Mouse (Mus musculus) hindbrain, embryonic 15.5 days (tissue): Measurements from ENCODE around the gene 2010109A12Rik. TPM values are rescaled to one million over a fixed set of nuclear protein-coding genes. Genes with fewer than 3 reads are reported as not detected.

Experiments
- ATAC-seq: fragments of 200-750 bp; cut with Nextera tagmentation; 2 replicates; pipeline ENCODE4 v1.8.0; 2017; ENCODE audit warnings: low read depth, moderate number of reproducible peaks, moderate TSS enrichment; ENCODE audit not compliant: low FRiP score
- H3K27ac ChIP-seq: fragments of 300-500 bp; sonication (generic); replicated peaks from 2 replicates; pipeline ENCODE4 v1.5.1; 2015; ENCODE audit warnings: mild to moderate bottlenecking, inconsistent platforms
- H3K27me3 ChIP-seq: fragments of 300-500 bp; sonication (generic); 2 replicates; pipeline ENCODE4 v1.6.1; 2015; ENCODE audit warnings: control low read depth, inconsistent platforms
- H3K36me3 ChIP-seq: fragments of 300-500 bp; sonication (generic); 2 replicates; pipeline ENCODE4 v1.6.1; 2015; ENCODE audit warnings: control low read depth, inconsistent platforms
- H3K4me1 ChIP-seq: fragments of 300-500 bp; sonication (generic); replicated peaks from 2 replicates; pipeline ENCODE4 v1.6.1; 2015; ENCODE audit warnings: control low read depth, inconsistent platforms
- H3K4me2 ChIP-seq: fragments of 300-500 bp; sonication (generic); 2 replicates; pipeline ENCODE4 v1.6.1; 2015; ENCODE audit warnings: moderate library complexity, mild to moderate bottlenecking, inconsistent platforms
- H3K4me3 ChIP-seq: fragments of 300-500 bp; sonication (generic); 2 replicates; pipeline ENCODE4 v1.5.1; 2015; ENCODE audit warnings: mild to moderate bottlenecking, inconsistent platforms
- H3K9ac ChIP-seq: fragments of 300-500 bp; sonication (generic); 2 replicates; pipeline ENCODE4 v1.6.1; 2015; ENCODE audit warnings: inconsistent platforms
- H3K9me3 ChIP-seq: fragments of 300-500 bp; sonication (generic); 2 replicates; pipeline ENCODE4 v1.6.1; 2016; ENCODE audit warnings: control low read depth, inconsistent platforms
- WGBS: fragments of 180-500 bp; shearing (Covaris S2); methylation state at CpG from one replicate; pipeline ENCODE4 v1.1.7; 2015; 5-methylcytosine and 5-hydroxymethylcytosine counted together
- polyA plus RNA-seq: library from polyadenylated mRNA; unstranded; fragments of >200 nt; fragmentation: Nextera tagmentation; extraction: Ambion mirVana; gene quantifications from 2 replicates; pipeline ENCODE4 v1.2.1, GENCODE M21; 2015

Gene 2010109A12Rik
- polyA plus RNA-seq, 1 experiment from 2014 or later: 1.1 TPM

- Histone ChIP-seq H3K9me3 (no peaks in the 10 kb centered on the region), H3K4me3 (no peak overlapping the region), H3K27me3 (no peaks in the 10 kb centered on the region), H3K9ac (no peak overlapping the region), H3K27ac (no peak overlapping the region), H3K36me3 (peaks cover 31% of the 10 kb centered on the region), H3K4me2 (no peak overlapping the region), H3K4me1 (no peaks in the 10 kb centered on the region)
- no peak for ATAC-seq
- 96% methylated on average over 5 of the region's 5 CpGs for WGBS
Measured at GRCm38 (mm10) chr5:93190428-93190827, 15.9 kb upstream of the 2010109A12Rik start.

GRCm38 (mm10) chr5:93198232-93198631, 8.1 kb upstream of the 2010109A12Rik start:
- ATAC-seq: no peak
- no peak overlapping the region for H3K4me3 ChIP-seq

GRCm38 (mm10) chr5:93201181-93201580, 5.1 kb upstream of the 2010109A12Rik start:
- Histone ChIP-seq H3K36me3 (peaks cover 25% of the 10 kb centered on the region), H3K9me3 (no peaks in the 10 kb centered on the region), H3K4me1 (peaks cover 19% of the 10 kb centered on the region), H3K4me3 (no peak overlapping the region), H3K4me2 (no peak overlapping the region), H3K9ac (no peak overlapping the region), H3K27me3 (no peaks in the 10 kb centered on the region), H3K27ac (no peak overlapping the region)
- 90% methylated on average over 1 of the region's 1 CpGs for WGBS
- no peak for ATAC-seq

More at GRCm38 (mm10) chr5:93198232-93198631, 8.1 kb upstream of the 2010109A12Rik start:
- Histone ChIP-seq H3K9me3 (no peaks in the 10 kb centered on the region), H3K4me1 (peaks cover 3% of the 10 kb centered on the region), H3K9ac (no peak overlapping the region), H3K27me3 (no peaks in the 10 kb centered on the region), H3K27ac (no peak overlapping the region), H3K36me3 (peaks cover 25% of the 10 kb centered on the region), H3K4me2 (no peak overlapping the region)
- 88% methylated on average over 3 of the region's 3 CpGs for WGBS

GRCm38 (mm10) chr5:93205371-93206108, 778 bp upstream of the 2010109A12Rik start:
- H3K27me3 ChIP-seq: no peaks in the 10 kb centered on the region
- WGBS: under 1% methylated on average over 57 of the region's 63 CpGs
- peak overlapping the region; percentile 95 for H3K9ac ChIP-seq
- H3K4me3 ChIP-seq: peak overlapping the region; percentile 99
- H3K4me1 ChIP-seq: peaks cover 24% of the 10 kb centered on the region
- H3K4me2 ChIP-seq: peak overlapping the region; percentile 83
- H3K27ac ChIP-seq: peak overlapping the region; percentile 96
- peaks cover 9% of the 10 kb centered on the region for H3K36me3 ChIP-seq
- peak; percentile 71 for ATAC-seq
- H3K9me3 ChIP-seq: no peaks in the 10 kb centered on the region

- H3K4me3 ChIP-seq: peak overlapping the region; percentile 99
- H3K36me3 ChIP-seq: no peaks in the 10 kb centered on the region
- peaks cover 24% of the 10 kb centered on the region for H3K4me1 ChIP-seq
- H3K9me3 ChIP-seq: no peaks in the 10 kb centered on the region
- 11% methylated on average over 6 of the region's 6 CpGs for WGBS
- peak; percentile 32; the same call in 1 of the 2 replicates for ATAC-seq
- H3K27me3 ChIP-seq: no peaks in the 10 kb centered on the region
- peak overlapping the region; percentile 95 for H3K9ac ChIP-seq
- peak overlapping the region; percentile 96 for H3K27ac ChIP-seq
- H3K4me2 ChIP-seq: peak overlapping the region; percentile 67
Measured at GRCm38 (mm10) chr5:93207006-93207348, 659 bp downstream of the 2010109A12Rik start.

- H3K27ac ChIP-seq: 0 out of 2 replicates have a peak overlapping the region, but pooled peaks have one; percentile 35
- peaks cover 24% of the 10 kb centered on the region for H3K4me1 ChIP-seq
- no peak overlapping the region for H3K4me3 ChIP-seq
- peak overlapping the region; percentile 67 for H3K4me2 ChIP-seq
- 0 out of 2 replicates have a peak overlapping the region, but pooled peaks have one; percentile 0 for H3K9ac ChIP-seq
- WGBS: 88% methylated on average over 1 of the region's 1 CpGs
- no peak for ATAC-seq
- no peaks in the 10 kb centered on the region for H3K36me3 ChIP-seq
- H3K9me3 ChIP-seq: no peaks in the 10 kb centered on the region
- no peaks in the 10 kb centered on the region for H3K27me3 ChIP-seq
Measured at GRCm38 (mm10) chr5:93207555-93207954, 1.2 kb downstream of the 2010109A12Rik start.

GRCm38 (mm10) chr5:93218375-93218774, 12.1 kb downstream of the 2010109A12Rik start:
- H3K4me1 ChIP-seq: no peaks in the 10 kb centered on the region
- ATAC-seq: no peak
- H3K4me2 ChIP-seq: no peak overlapping the region
- H3K9me3 ChIP-seq: no peaks in the 10 kb centered on the region
- no peaks in the 10 kb centered on the region for H3K27me3 ChIP-seq
- 94% methylated on average over 3 of the region's 3 CpGs for WGBS
- H3K4me3 ChIP-seq: no peak overlapping the region
- no peak overlapping the region for H3K9ac ChIP-seq
- no peak overlapping the region for H3K27ac ChIP-seq
- no peaks in the 10 kb centered on the region for H3K36me3 ChIP-seq

- Histone ChIP-seq H3K4me2 (no peak overlapping the region), H3K4me3 (no peak overlapping the region), H3K27me3 (no peaks in the 10 kb centered on the region), H3K36me3 (no peaks in the 10 kb centered on the region), H3K4me1 (no peaks in the 10 kb centered on the region), H3K27ac (no peak overlapping the region), H3K9me3 (no peaks in the 10 kb centered on the region), H3K9ac (no peak overlapping the region)
- 70% methylated on average over 3 of the region's 3 CpGs for WGBS
- ATAC-seq: no peak
Measured at GRCm38 (mm10) chr5:93221661-93222060, 15.3 kb downstream of the 2010109A12Rik start.

GRCm38 (mm10) chr5:93224549-93224948, 18.2 kb downstream of the 2010109A12Rik start:
- ATAC-seq: no peak
- Histone ChIP-seq H3K4me3 (no peak overlapping the region), H3K27me3 (no peaks in the 10 kb centered on the region), H3K4me2 (no peak overlapping the region), H3K4me1 (no peaks in the 10 kb centered on the region), H3K27ac (no peak overlapping the region), H3K9ac (no peak overlapping the region), H3K9me3 (no peaks in the 10 kb centered on the region), H3K36me3 (no peaks in the 10 kb centered on the region)
- WGBS: 87% methylated on average over 2 of the region's 2 CpGs

- Histone ChIP-seq H3K4me3 (no peak overlapping the region), H3K4me2 (no peak overlapping the region), H3K9me3 (no peaks in the 10 kb centered on the region), H3K36me3 (no peaks in the 10 kb centered on the region), H3K9ac (no peak overlapping the region), H3K4me1 (no peaks in the 10 kb centered on the region), H3K27me3 (no peaks in the 10 kb centered on the region), H3K27ac (no peak overlapping the region)
- WGBS: 98% methylated on average over 3 of the region's 3 CpGs
- no peak for ATAC-seq
Measured at GRCm38 (mm10) chr5:93227157-93227556, 20.8 kb downstream of the 2010109A12Rik start.

GRCm38 (mm10) chr5:93229527-93229926, 23.2 kb downstream of the 2010109A12Rik start:
- no peaks in the 10 kb centered on the region for H3K9me3 ChIP-seq
- no peaks in the 10 kb centered on the region for H3K36me3 ChIP-seq
- ATAC-seq: no peak
- WGBS: 88% methylated on average over 2 of the region's 2 CpGs
- no peaks in the 10 kb centered on the region for H3K4me1 ChIP-seq
- H3K27ac ChIP-seq: no peak overlapping the region
- H3K27me3 ChIP-seq: no peaks in the 10 kb centered on the region
- no peak overlapping the region for H3K4me2 ChIP-seq
- no peak overlapping the region for H3K4me3 ChIP-seq
- no peak overlapping the region for H3K9ac ChIP-seq

- Histone ChIP-seq H3K4me3 (no peak overlapping the region), H3K9ac (no peak overlapping the region), H3K4me1 (no peaks in the 10 kb centered on the region), H3K36me3 (no peaks in the 10 kb centered on the region), H3K27me3 (no peaks in the 10 kb centered on the region), H3K27ac (no peak overlapping the region), H3K9me3 (no peaks in the 10 kb centered on the region), H3K4me2 (no peak overlapping the region)
- whole genome bisulfite sequencing: 67% methylated on average over 3 of the region's 3 CpGs
- ATAC-seq: no peak
Measured at GRCm38 (mm10) chr5:93231721-93232120, 25.4 kb downstream of the 2010109A12Rik start.

- Histone ChIP-seq H3K4me3 (no peak overlapping the region), H3K36me3 (no peaks in the 10 kb centered on the region), H3K9me3 (no peaks in the 10 kb centered on the region), H3K4me2 (no peak overlapping the region), H3K27ac (no peak overlapping the region), H3K27me3 (no peaks in the 10 kb centered on the region), H3K9ac (no peak overlapping the region), H3K4me1 (no peaks in the 10 kb centered on the region)
- 94% methylated on average over 2 of the region's 2 CpGs for WGBS
- no peak for ATAC-seq
Measured at GRCm38 (mm10) chr5:93232838-93233237, 26.5 kb downstream of the 2010109A12Rik start.
